ENCODE assay signal across 8 mouse cellular contexts in genomic region chr2:129056597-129056996, GRCm38 (mm10). TPM values are rescaled to one million over a fixed set of nuclear protein-coding genes. Genes with fewer than 3 reads are reported as not detected.
DNase-seq lines count a peak whose midpoint lies in the region; ATAC-seq and TF ChIP-seq lines count a peak whose summit lies in the region.

No protein-coding gene starts in this region.

- peak; percentile 30 for DNase-seq in heart, postnatal 4 days
- no peak for DNase-seq in heart, embryonic 10.5 days (ENCODE audit: low spot score)
- peak; percentile 31 for DNase-seq in 416B (ENCODE audit: low read depth)
- peak; percentile 6 for DNase-seq in MEL-GATA-1-ER (ENCODE audit: extremely low read depth, low read depth)
- DNase-seq in lung, embryonic 14.5 days = peak; percentile 48
- no peak for DNase-seq in left cerebral cortex, adult 9 months (ENCODE audit: low spot score in 2 of 2)
- DNase-seq in forebrain, embryonic 10.5 days (ENCODE audit: extremely low spot score, low spot score) = no peak

- H3K9ac ChIP-seq in lung, embryonic 14.5 days = no peak overlapping the region

- no peak overlapping the region for H3K27ac ChIP-seq in heart, embryonic 10.5 days
- no peak overlapping the region for H3K27ac ChIP-seq in lung, embryonic 14.5 days (ENCODE audit: low read depth)
- H3K27ac ChIP-seq in forebrain, embryonic 10.5 days = no peak overlapping the region

- peak; percentile 61 for TF ChIP-seq CTCF in lung, embryonic 14.5 days (IDR thresholded peaks at IDR 0.05; ENCODE audit: low read depth)

- no peak overlapping the region for H3K4me3 ChIP-seq in heart, embryonic 10.5 days
- H3K4me3 ChIP-seq in lung, embryonic 14.5 days (ENCODE audit: low read depth, low read length) = no peak overlapping the region
- H3K4me3 ChIP-seq in forebrain, embryonic 10.5 days = no peak overlapping the region

- H3K36me3 ChIP-seq in heart, embryonic 10.5 days = no peaks in the 10 kb centered on the region
- no peaks in the 10 kb centered on the region for H3K36me3 ChIP-seq in lung, embryonic 14.5 days (ENCODE audit: insufficient read depth)
- no peaks in the 10 kb centered on the region for H3K36me3 ChIP-seq in forebrain, embryonic 10.5 days (replicated peaks)

- H3K4me2 ChIP-seq in lung, embryonic 14.5 days = no peak overlapping the region

- WGBS in heart, embryonic 10.5 days = 43% methylated on average over 9 of the region's 9 CpGs
- WGBS in lung, embryonic 14.5 days = 50% methylated on average over 9 of the region's 9 CpGs
- 40% methylated on average over 9 of the region's 9 CpGs for WGBS in forebrain, embryonic 10.5 days

- no peaks in the 10 kb centered on the region for H3K27me3 ChIP-seq in heart, embryonic 10.5 days (ENCODE audit: insufficient read depth, poor library complexity, severe bottlenecking)
- H3K27me3 ChIP-seq in lung, embryonic 14.5 days (ENCODE audit: insufficient read depth, low read length) = no peaks in the 10 kb centered on the region
- H3K27me3 ChIP-seq in forebrain, embryonic 10.5 days (ENCODE audit: poor library complexity, severe bottlenecking) = no peaks in the 10 kb centered on the region

- H3K4me1 ChIP-seq in heart, embryonic 10.5 days = no peaks in the 10 kb centered on the region
- H3K4me1 ChIP-seq in lung, embryonic 14.5 days (ENCODE audit: insufficient read depth) = no peaks in the 10 kb centered on the region
- H3K4me1 ChIP-seq in forebrain, embryonic 10.5 days = no peaks in the 10 kb centered on the region

- H3K9me3 ChIP-seq in heart, embryonic 10.5 days = no peaks in the 10 kb centered on the region; the same call in 1 of the 2 replicates
- H3K9me3 ChIP-seq in lung, embryonic 14.5 days (ENCODE audit: low read depth, low read length) = peaks cover 13% of the 10 kb centered on the region; the same call in 1 of the 2 replicates
- peaks cover 19% of the 10 kb centered on the region for H3K9me3 ChIP-seq in forebrain, embryonic 10.5 days

- no peak for ATAC-seq in lung, embryonic 14.5 days (ENCODE audit: insufficient read depth)
- no peak for ATAC-seq in erythroid progenitor cell, adult 5-6 weeks (replicated peaks; ENCODE audit: low FRiP score, poor library complexity, severe bottlenecking)

RNA-seq across cellular contexts. Expression of gene Vinac1, which starts 8.6 kb away (rescaled TPM):
- total RNA-seq in heart, postnatal 4 days (2021) = under 1 TPM in 1 of 2 experiments, not detected in 1; 0.07 TPM
- 0.05 and 0.09 TPM in 2 replicates for polyA plus RNA-seq in heart, embryonic 10.5 days (2016; fragmentation: Nextera tagmentation; extraction: Ambion mirVana)
- 0.17 and 0.23 TPM in 2 replicates for polyA plus RNA-seq in lung, embryonic 14.5 days (2014; fragmentation: Nextera tagmentation; extraction: Ambion mirVana)
- total RNA-seq in erythroid progenitor cell, adult 5-6 weeks (2015; ENCODE audit: low replicate concordance) = not detected in 2 replicates
- total RNA-seq in erythroid progenitor cell, adult 5-6 weeks (2017; ENCODE audit: low replicate concordance) = not detected in 2 replicates
- polyA plus RNA-seq in forebrain, embryonic 10.5 days (2016; fragmentation: Nextera tagmentation; extraction: Ambion mirVana) = 0.09 and 0.16 TPM in 2 replicates

RNA-seq across cellular contexts. Expression of gene Ttl, which starts 9.1 kb away (rescaled TPM):
- total RNA-seq in heart, postnatal 4 days (2021) = 10 to 100 TPM; 18.7 to 18.9 TPM
- 8.3 and 12.3 TPM in 2 replicates for polyA plus RNA-seq in heart, embryonic 10.5 days (2016; fragmentation: Nextera tagmentation; extraction: Ambion mirVana)
- polyA plus RNA-seq in lung, embryonic 14.5 days (2014; fragmentation: Nextera tagmentation; extraction: Ambion mirVana) = 16.5 and 17.5 TPM in 2 replicates
- total RNA-seq in erythroid progenitor cell, adult 5-6 weeks (2015; ENCODE audit: low replicate concordance) = not detected in 2 replicates
- total RNA-seq in erythroid progenitor cell, adult 5-6 weeks (2017; ENCODE audit: low replicate concordance) = 0.77 and 2.1 TPM in 2 replicates
- polyA plus RNA-seq in forebrain, embryonic 10.5 days (2016; fragmentation: Nextera tagmentation; extraction: Ambion mirVana) = 12.4 and 14.0 TPM in 2 replicates

RNA-seq across cellular contexts. Expression of gene Polr1b, which starts 44.2 kb away (rescaled TPM):
- 10 to 100 TPM; 14.3 to 15.5 TPM for total RNA-seq in heart, postnatal 4 days (2021)
- 25.8 and 35.5 TPM in 2 replicates for polyA plus RNA-seq in heart, embryonic 10.5 days (2016; fragmentation: Nextera tagmentation; extraction: Ambion mirVana)
- 22.6 and 28.5 TPM in 2 replicates for polyA plus RNA-seq in lung, embryonic 14.5 days (2014; fragmentation: Nextera tagmentation; extraction: Ambion mirVana)
- total RNA-seq in erythroid progenitor cell, adult 5-6 weeks (2015; ENCODE audit: low replicate concordance) = 2.1 and 2.5 TPM in 2 replicates
- 2.8 and 5.7 TPM in 2 replicates for total RNA-seq in erythroid progenitor cell, adult 5-6 weeks (2017; ENCODE audit: low replicate concordance)
- polyA plus RNA-seq in forebrain, embryonic 10.5 days (2016; fragmentation: Nextera tagmentation; extraction: Ambion mirVana) = 47.6 and 48.8 TPM in 2 replicates

Comparison
In these comparisons a context has a peak if more than half of its experiments do, and no peak if none do; other contexts are left out.
1. DNase-seq: peak in heart, postnatal 4 days (single experiment), 416B (single experiment), MEL-GATA-1-ER (single experiment) and lung, embryonic 14.5 days (single experiment); none in heart, embryonic 10.5 days (single experiment), left cerebral cortex, adult 9 months (0 of 2) and forebrain, embryonic 10.5 days (single experiment).